Mouse (Mus musculus) kidney, embryonic 15.5 days (tissue): ENCODE results near the gene Ccdc106. TPM values are rescaled to one million over a fixed set of nuclear protein-coding genes. Genes with fewer than 3 reads are reported as not detected.
"Not testable (repeated sequence)": the region's sequence is repeated elsewhere in the genome, so short reads cannot be mapped to it uniquely, and the experiment has no call there.

Experiments
- ATAC-seq: fragments of 200-750 bp; cut with Nextera tagmentation; replicated peaks from 2 replicates; pipeline ENCODE4 v1.8.0; 2017; ENCODE audit warnings: moderate TSS enrichment; ENCODE audit not compliant: low FRiP score
- H3K27ac ChIP-seq: fragments of 300-500 bp; sonication (generic); 2 replicates; pipeline ENCODE4 v1.5.1; 2015; ENCODE audit warnings: mild to moderate bottlenecking, inconsistent platforms
- H3K27me3 ChIP-seq: fragments of 300-500 bp; sonication (generic); 2 replicates; pipeline ENCODE4 v1.6.1; 2015; ENCODE audit warnings: inconsistent platforms
- H3K36me3 ChIP-seq: fragments of 300-500 bp; sonication (generic); 2 replicates; pipeline ENCODE4 v1.6.1; 2015; ENCODE audit warnings: inconsistent platforms
- H3K4me1 ChIP-seq: fragments of 300-500 bp; sonication (generic); 2 replicates; pipeline ENCODE4 v1.6.1; 2015; ENCODE audit warnings: inconsistent platforms
- H3K4me2 ChIP-seq: fragments of 300-500 bp; sonication (generic); 2 replicates; pipeline ENCODE4 v1.6.1; 2015; ENCODE audit warnings: moderate library complexity, mild to moderate bottlenecking, inconsistent platforms
- H3K4me3 ChIP-seq: fragments of 300-500 bp; sonication (generic); replicated peaks from 2 replicates; pipeline ENCODE4 v1.5.1; 2015; ENCODE audit warnings: mild to moderate bottlenecking, inconsistent platforms
- H3K9ac ChIP-seq: fragments of 300-500 bp; sonication (generic); 2 replicates; pipeline ENCODE4 v1.6.1; 2015; ENCODE audit warnings: mild to moderate bottlenecking, inconsistent platforms
- H3K9me3 ChIP-seq: fragments of 300-500 bp; sonication (generic); replicated peaks from 2 replicates; pipeline ENCODE4 v1.6.1; 2016; ENCODE audit warnings: inconsistent platforms
- WGBS: fragments of 180-500 bp; shearing (Covaris S2); methylation state at CpG from one replicate; pipeline ENCODE4 v1.1.7; 2015; ENCODE audit warnings: mixed read lengths; 5-methylcytosine and 5-hydroxymethylcytosine counted together
- polyA plus RNA-seq: library from polyadenylated mRNA; unstranded; fragments of >200 nt; fragmentation: Nextera tagmentation; extraction: Ambion mirVana; gene quantifications from 2 replicates; pipeline ENCODE4 v1.2.1, GENCODE M21; 2015

Ccdc106 gene
- polyA plus RNA-seq, 1 experiment from 2014 or later = 27.0 TPM

GRCm38 (mm10) chr7:4996003-4996895 lies 24.1 kb upstream of the Ccdc106 start, which contains the start of gene Zfp579:
Gene Zfp579 (minus strand): TSS chr7:4996158.
- peak within 1 kb of the TSS; percentile 78 for H3K4me2 ChIP-seq
- H3K27me3 ChIP-seq = peaks cover 7% of the 10 kb centered on the region; the same call in 1 of the 2 replicates
- 7% methylated on average over 17 of the region's 26 CpGs for WGBS
- H3K4me1 ChIP-seq = peaks cover 27% of the 10 kb centered on the region
- peak within 1 kb of the TSS; percentile 79 for H3K9ac ChIP-seq
- peak within 1 kb of the TSS; percentile 72 for H3K27ac ChIP-seq
- ATAC-seq = peak; percentile 89
- H3K9me3 ChIP-seq = peaks cover 3% of the 10 kb centered on the region
- H3K36me3 ChIP-seq = peaks cover 30% of the 10 kb centered on the region
- H3K4me3 ChIP-seq = peak within 1 kb of the TSS; percentile 68

DNA sequence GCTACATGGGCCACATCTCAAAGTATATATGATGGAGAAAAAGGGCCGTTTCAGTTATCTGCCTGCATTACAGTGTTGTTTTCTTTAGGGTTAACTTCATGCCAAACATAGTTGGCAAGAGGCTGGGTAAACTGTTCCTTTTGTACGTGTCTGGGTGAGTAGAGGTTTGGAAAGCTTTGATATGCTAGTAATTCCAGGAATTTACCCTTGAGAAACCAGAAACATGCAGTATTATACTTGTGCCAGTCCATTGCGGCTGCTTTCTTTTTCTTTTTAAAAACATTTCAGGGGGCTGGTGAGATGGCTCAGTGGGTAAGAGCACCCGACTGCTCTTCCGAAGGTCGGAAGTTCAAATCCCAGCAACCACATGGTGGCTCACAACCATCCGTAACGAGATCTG lies 23.4 kb upstream of the Ccdc106 start:
- Histone ChIP-seq H3K9ac (peak overlapping the region; percentile 79; the same call in 1 of the 2 replicates), H3K27me3 (peaks cover 7% of the 10 kb centered on the region; the same call in 1 of the 2 replicates), H3K36me3 (peaks cover 23% of the 10 kb centered on the region), H3K4me2 (peak overlapping the region; percentile 78), H3K4me1 (peaks cover 27% of the 10 kb centered on the region), H3K9me3 (peaks cover 3% of the 10 kb centered on the region), H3K27ac (peak overlapping the region; percentile 71), H3K4me3 (peak overlapping the region; percentile 68)
- no peak for ATAC-seq
- WGBS = 70% methylated on average over 8 of the region's 8 CpGs

DNA sequence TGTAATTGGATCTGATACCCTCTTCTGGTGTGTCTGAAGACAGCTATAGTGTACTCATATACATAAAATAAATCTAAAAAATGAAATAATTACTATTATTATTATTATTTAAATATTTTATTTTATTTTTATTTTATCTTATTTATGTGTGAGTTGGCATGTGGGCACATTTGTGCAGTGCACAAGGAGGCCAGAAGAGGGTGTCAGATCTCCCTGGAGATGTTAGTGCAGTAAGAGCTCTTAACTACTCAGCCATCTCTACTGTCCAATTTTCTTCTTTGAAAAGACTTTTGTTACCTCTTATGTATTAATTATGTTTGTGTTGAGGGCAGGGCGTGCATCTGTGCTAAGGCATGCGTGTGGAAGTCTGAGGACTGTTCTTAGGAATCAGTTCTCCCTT lies 20.5 kb upstream of the Ccdc106 start:
- H3K4me2 ChIP-seq = no peak overlapping the region
- peaks cover 15% of the 10 kb centered on the region for H3K4me1 ChIP-seq
- no peaks in the 10 kb centered on the region for H3K9me3 ChIP-seq
- H3K27me3 ChIP-seq = no peaks in the 10 kb centered on the region
- no peak for ATAC-seq
- H3K36me3 ChIP-seq = no peaks in the 10 kb centered on the region
- no peak overlapping the region for H3K9ac ChIP-seq
- 67% methylated on average over 2 of the region's 2 CpGs for WGBS
- no peak overlapping the region for H3K4me3 ChIP-seq
- H3K27ac ChIP-seq = no peak overlapping the region

DNA sequence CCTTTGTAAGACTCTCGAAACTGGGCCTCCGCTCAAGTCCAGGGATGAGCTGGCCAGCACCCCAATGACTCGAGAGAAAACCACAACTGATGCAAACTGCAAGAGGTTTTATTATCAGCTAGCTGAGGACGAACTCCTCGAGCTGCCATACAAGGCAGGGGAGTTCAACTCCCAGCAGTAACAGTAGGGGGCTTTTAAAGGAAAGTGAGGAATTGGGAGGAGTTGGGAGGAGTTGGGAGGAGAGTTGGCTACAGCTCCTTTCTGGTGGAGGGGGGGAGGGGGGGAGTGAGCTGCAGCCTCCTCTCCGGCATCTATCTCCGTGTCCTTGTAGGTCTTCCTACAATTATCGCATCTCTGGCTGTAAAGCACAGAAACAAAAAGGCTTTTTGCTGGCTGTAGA lies 17.5 kb upstream of the Ccdc106 start:
- not testable (repeated sequence) for H3K27me3 ChIP-seq, H3K27ac ChIP-seq, H3K4me1 ChIP-seq, ATAC-seq, H3K9ac ChIP-seq, H3K9me3 ChIP-seq, H3K4me2 ChIP-seq, H3K4me3 ChIP-seq
- H3K36me3 ChIP-seq = peaks cover 14% of the 10 kb centered on the region
- 69% methylated on average over 8 of the region's 8 CpGs for WGBS

DNA sequence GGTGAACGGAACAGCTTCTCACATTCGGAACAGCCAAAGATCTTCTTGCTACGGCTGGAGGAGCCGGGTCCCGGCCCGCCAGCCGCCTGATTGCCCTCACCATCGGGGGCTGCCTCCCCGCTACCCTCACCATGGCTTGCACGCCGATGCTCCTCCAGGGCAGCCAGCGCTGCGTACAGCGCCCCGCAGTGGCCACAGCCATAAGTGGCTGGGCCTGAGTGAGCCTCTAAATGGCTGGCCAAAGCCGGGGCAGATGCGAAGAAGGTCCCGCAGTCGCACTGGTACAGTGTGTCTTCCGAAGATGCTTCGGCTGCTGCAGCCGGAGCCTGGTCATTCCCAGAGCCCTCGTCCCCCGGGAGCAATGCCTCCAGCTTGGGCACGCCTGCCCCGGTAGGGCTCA lies 12.1 kb upstream of the Ccdc106 start:
- no peak overlapping the region for H3K27ac ChIP-seq
- no peak overlapping the region for H3K4me3 ChIP-seq
- peaks cover 66% of the 10 kb centered on the region for H3K36me3 ChIP-seq
- peaks cover 3% of the 10 kb centered on the region; the same call in 1 of the 2 replicates for H3K4me1 ChIP-seq
- no peak overlapping the region for H3K4me2 ChIP-seq
- no peak overlapping the region for H3K9ac ChIP-seq
- no peak for ATAC-seq
- no peaks in the 10 kb centered on the region for H3K9me3 ChIP-seq
- no peaks in the 10 kb centered on the region for H3K27me3 ChIP-seq
- 97% methylated on average over 26 of the region's 26 CpGs for WGBS

DNA sequence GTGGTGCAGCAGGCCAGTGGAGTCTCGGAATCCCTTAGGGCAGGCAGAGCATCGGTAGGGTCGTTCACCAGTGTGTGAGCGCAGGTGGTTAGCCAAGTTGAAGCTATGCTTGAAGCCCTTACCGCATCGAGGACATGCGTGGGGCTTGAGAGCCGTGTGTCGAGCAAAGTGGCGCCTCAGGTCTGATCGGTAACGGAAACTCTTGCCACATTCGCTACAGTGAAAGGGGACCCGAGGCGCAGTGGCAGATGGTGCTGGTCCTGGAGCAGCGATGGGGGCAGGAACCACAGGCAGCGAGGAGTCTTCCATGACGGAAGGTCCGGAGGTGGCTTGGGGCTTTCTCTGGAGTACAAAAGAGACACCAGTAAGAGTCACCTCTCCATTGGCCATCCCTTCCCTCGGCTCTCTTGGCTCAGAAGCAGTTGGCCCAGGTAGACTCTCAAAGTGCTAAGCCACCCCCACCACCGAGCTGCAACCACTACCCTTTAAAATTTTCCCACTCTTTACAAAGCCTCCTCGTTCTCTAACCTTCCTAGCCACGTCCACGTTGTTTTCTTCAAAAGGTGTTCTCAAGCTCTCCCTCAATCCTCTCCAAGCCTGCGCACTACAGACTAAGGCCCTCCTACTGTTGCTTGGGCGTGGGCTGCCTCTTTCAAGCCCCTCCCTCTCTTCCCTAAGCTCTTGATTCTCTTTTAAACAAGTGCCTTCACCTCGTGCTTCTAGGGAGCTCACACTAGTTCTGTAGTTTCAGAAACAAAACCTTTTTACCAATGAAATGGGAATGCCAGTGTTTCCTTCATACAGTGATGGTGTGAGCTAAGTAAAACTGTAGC lies 7.5 kb upstream of the Ccdc106 start:
- no peak for ATAC-seq
- Histone ChIP-seq H3K9me3 (no peaks in the 10 kb centered on the region), H3K9ac (no peak overlapping the region), H3K27ac (no peak overlapping the region), H3K36me3 (peaks cover 63% of the 10 kb centered on the region), H3K4me1 (peaks cover 15% of the 10 kb centered on the region), H3K4me3 (peak overlapping the region; percentile 76), H3K4me2 (peak overlapping the region; percentile 64), H3K27me3 (no peaks in the 10 kb centered on the region)
- WGBS = 91% methylated on average over 27 of the region's 27 CpGs

GRCm38 (mm10) chr7:5014251-5015117 lies 5.9 kb upstream of the Ccdc106 start, which contains the start of the genes Zfp524 and Fiz1:
Gene Zfp524 (plus strand): TSS chr7:5014415.
Gene Fiz1 (minus strand): TSS chr7:5014697.
- Histone ChIP-seq H3K4me3 (peak within 1 kb of the TSS; percentile 76), H3K4me2 (peak within 1 kb of the TSS; percentile 64), H3K4me1 (peaks cover 25% of the 10 kb centered on the region), H3K36me3 (peaks cover 51% of the 10 kb centered on the region), H3K27me3 (no peaks in the 10 kb centered on the region), H3K9ac (peak within 1 kb of the TSS; percentile 88), H3K9me3 (no peaks in the 10 kb centered on the region), H3K27ac (peak within 1 kb of the TSS; percentile 99)
- ATAC-seq = peak; percentile 82
- WGBS = 0% methylated on average over 42 of the region's 42 CpGs

DNA sequence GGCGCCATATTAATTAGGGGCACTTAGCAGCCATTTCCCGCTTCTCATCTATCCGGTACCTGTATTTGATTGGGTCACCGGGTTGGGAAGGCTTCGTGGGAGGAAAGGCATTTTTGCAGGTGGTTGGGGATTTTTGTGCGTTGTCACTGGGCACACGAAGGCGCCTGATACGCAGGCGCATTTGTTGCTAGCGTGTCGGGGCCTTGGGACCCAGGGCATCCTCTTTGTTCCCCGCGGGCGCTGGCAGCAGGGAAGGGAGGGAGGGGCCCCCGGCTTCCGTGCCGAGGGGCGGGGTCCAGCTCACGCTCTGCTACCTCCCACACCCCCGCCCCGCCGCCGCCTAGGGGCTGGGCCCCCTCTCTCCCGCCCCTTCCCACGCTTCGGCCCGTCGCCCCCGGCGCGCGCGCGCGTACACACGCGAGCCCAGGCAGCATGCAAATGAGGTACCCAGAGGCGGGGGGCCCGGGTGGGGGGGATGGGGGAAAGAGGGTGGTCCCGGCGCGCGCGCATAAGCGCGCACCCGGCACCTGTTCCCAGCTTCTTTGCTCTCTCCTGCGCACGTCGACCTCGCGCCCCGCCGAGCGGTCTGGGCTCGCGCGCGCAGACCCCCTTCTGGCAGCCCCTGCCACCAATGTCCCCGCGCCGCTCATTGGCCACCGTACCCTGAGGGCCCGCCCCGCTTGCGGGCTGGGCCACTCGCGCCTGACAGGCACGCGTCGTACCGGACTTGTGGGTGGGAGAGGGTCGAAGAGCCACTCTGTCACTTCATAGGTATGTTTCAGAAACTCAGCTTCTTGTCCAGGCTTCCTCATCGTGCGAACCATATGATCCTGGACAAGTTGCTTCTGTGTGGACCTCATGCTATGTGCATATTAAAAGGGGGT lies 5.0 kb upstream of the Ccdc106 start, which contains the start of gene Gm44973:
Gene Gm44973, plus strand, starts transcription at position 379 of the 884 bp plus-strand sequence.
- under 1% methylated on average over 67 of the region's 76 CpGs for WGBS
- peaks cover 27% of the 10 kb centered on the region for H3K4me1 ChIP-seq
- peak within 1 kb of the TSS; percentile 88 for H3K9ac ChIP-seq
- peak within 1 kb of the TSS; percentile 64 for H3K4me2 ChIP-seq
- peak; percentile 82 for ATAC-seq
- H3K27me3 ChIP-seq = no peaks in the 10 kb centered on the region
- H3K9me3 ChIP-seq = no peaks in the 10 kb centered on the region
- H3K27ac ChIP-seq = peak within 1 kb of the TSS; percentile 99
- H3K4me3 ChIP-seq = peak within 1 kb of the TSS; percentile 76
- peaks cover 42% of the 10 kb centered on the region for H3K36me3 ChIP-seq

GRCm38 (mm10) chr7:5016057-5016456 lies 4.3 kb upstream of the Ccdc106 start:
- peaks cover 30% of the 10 kb centered on the region for H3K4me1 ChIP-seq
- no peak for ATAC-seq
- WGBS = 48% methylated on average over 3 of the region's 3 CpGs

DNA sequence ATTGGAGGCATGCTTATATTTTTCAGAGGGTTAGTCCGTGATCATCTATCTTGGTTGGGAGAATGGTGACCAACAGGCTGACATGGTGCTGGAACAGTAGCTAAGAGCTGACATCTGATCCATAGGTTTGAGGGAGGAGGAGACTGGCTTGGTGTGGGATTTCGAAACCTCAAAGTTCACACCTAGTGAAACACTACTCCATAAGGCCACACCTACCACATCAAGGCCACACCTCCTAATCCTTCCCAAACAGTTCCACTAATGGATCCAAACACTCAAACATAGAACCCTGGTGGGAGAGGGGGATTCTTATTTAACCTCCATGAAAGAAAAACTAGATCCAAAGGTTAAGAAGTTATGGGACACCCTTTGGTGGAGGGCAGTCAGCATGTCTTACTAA lies 3.4 kb upstream of the Ccdc106 start:
- no peak for ATAC-seq
- Histone ChIP-seq H3K9me3 (no peaks in the 10 kb centered on the region), H3K9ac (no peak overlapping the region), H3K4me3 (no peak overlapping the region), H3K4me2 (no peak overlapping the region), H3K4me1 (peaks cover 37% of the 10 kb centered on the region), H3K27ac (no peak overlapping the region), H3K27me3 (no peaks in the 10 kb centered on the region), H3K36me3 (peaks cover 30% of the 10 kb centered on the region)
- 94% methylated on average over 2 of the region's 2 CpGs for WGBS

More at GRCm38 (mm10) chr7:5016057-5016456, 4.3 kb upstream of the Ccdc106 start:
- no peaks in the 10 kb centered on the region for H3K9me3 ChIP-seq
- no peaks in the 10 kb centered on the region for H3K27me3 ChIP-seq
- peak overlapping the region; percentile 99 for H3K27ac ChIP-seq
- peak overlapping the region; percentile 64 for H3K9ac ChIP-seq
- H3K4me2 ChIP-seq = peak overlapping the region; percentile 64
- peak overlapping the region; percentile 76 for H3K4me3 ChIP-seq
- H3K36me3 ChIP-seq = peaks cover 35% of the 10 kb centered on the region
